Mouse (Mus musculus): Measurements from ENCODE around the gene Unc93b1. TPM values are rescaled to one million over a fixed set of nuclear protein-coding genes. Genes with fewer than 3 reads are reported as not detected.

Gene Unc93b1
- polyA plus RNA-seq, 1 experiment from 2014 or later = not detected

DNA sequence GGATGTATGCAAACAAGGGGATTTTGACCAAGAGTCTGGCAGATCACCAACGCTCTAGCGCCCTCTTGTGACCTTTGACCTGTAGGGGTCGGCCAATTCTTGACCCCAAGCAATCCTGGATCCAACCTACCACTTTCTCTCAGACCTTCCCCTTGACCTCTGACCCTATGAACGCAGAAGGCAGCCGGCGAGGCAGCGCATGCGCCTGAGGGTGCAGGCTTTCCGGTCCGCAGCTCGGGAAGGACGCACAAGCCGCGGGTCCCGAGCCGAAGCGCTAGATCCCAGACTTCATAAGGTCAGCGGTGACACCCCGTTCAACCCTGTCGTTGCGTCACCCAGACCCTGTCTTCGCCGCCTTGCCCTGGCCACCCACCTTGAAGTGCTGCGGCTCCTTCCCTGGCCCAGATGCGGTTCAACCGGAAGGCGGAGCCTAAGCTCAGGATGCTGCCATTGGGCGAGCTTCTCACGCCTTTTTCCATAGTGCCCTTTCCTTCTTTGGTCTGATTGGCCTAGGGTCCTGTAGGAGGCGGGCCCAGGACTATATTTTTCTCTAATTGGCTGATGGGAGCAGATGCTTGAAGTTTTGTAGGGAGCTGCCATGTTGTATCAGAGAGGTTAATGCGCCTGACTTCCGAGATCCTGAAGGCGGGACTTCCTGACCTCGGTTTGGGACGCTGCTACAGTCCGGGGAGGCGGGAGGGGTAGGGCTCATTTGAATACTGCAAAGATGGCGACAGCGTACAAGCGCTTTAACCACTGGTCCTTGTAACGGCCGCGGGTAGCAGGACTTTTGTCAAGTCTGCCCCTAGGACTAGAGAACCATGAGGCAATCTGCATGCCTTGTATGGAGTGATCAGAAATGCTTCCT, 22.4 kb upstream of the Unc93b1 start, which contains the start of gene Ndufs8:
Gene Ndufs8, minus strand, starts transcription at position 438 of the 868 bp plus-strand sequence.
- no peaks in the 10 kb centered on the region for H3K27me3 ChIP-seq
- ChIA-PET POLR2A (interaction anchor here (0.6 to 0.7 kb wide), 4 partner anchors 25 to 926 kb away, joined by 3 to 7 read pairs (median 4); no protein-coding TSS in a partner anchor), CTCF (interaction anchor here (1.6 kb wide), 1 partner anchor 78 kb away, joined by 3 read pairs; no protein-coding TSS in a partner anchor)
- ATAC-seq (peak; percentile 92), DNase-seq (ENCODE audit: low read depth, low spot score) (peak; percentile 90)
- in situ Hi-C loops (cut with MboI; ENCODE audit: low pct_unique_long_range_greater_than_20kb) = no loop called here
- no peak for TF ChIP-seq CTCF (IDR thresholded peaks at IDR 0.05)

DNA sequence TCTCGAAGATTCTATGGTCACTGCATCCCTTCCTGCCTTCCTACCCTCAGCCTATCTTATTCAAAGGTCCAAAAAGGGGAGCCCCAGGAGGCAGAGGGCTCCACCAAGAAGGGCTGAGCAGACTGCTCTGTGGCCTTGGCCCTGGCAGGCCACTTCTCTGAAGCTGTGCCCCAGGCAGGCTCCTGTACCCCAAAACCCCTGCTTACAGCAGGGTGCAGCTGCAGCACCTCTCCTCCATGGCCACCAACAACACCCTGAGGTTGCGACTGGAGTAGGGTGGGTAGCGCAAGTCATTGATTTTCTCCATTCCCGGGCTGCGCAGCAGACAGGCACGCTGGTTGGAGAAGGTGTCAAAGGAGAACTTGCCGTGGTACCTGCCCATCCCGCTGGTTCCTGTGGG, 21.3 kb upstream of the Unc93b1 start:
- no peak for DNase-seq (ENCODE audit: low read depth, low spot score)
- ATAC-seq = no peak
- CTCF ChIA-PET = interaction anchor here (1.6 to 3.3 kb wide), 2 partner anchors 13 to 77 kb away, joined by 3 to 13 read pairs; no protein-coding TSS in a partner anchor
- no peaks in the 10 kb centered on the region for H3K27me3 ChIP-seq
- no peak for TF ChIP-seq CTCF (IDR thresholded peaks at IDR 0.05)
- in situ Hi-C loops (cut with MboI; ENCODE audit: low pct_unique_long_range_greater_than_20kb) = no loop called here
- POLR2A ChIA-PET = interaction anchor here (0.6 kb wide), 1 partner anchor 24 kb away, joined by 3 read pairs; no protein-coding TSS in a partner anchor

DNA sequence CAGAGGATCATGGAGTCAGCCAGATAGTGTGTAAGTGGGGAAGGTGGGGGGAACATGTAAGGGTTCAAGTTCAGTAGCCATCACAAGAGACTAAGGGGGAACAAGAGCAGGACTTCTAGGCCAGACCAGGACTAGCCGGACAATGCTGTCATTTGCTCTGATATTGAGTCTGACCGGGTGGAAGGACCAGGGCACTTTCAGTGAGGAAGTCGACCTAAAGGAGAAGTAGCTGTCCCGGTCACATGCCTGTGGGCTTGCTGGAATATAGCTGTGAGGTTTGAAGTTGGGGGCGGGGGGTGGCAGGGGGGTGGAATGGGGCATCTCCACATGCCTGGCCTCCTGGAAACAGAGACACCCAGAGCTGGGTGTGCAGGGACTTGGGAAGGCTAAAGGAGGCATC, 20.5 kb upstream of the Unc93b1 start:
- H3K27me3 ChIP-seq = no peaks in the 10 kb centered on the region
- ATAC-seq = no peak
- CTCF ChIA-PET = interaction anchor here (3.3 kb wide), 1 partner anchor 12 kb away, joined by 13 read pairs; no protein-coding TSS in a partner anchor
- in situ Hi-C loops (cut with MboI; ENCODE audit: low pct_unique_long_range_greater_than_20kb) = no loop called here
- TF ChIP-seq CTCF (IDR thresholded peaks at IDR 0.05) = no peak
- POLR2A ChIA-PET = interaction anchor here (0.7 to 0.8 kb wide), 2 partner anchors 8 to 12 kb away, joined by 4 read pairs; no protein-coding TSS in a partner anchor
- no peak for DNase-seq (ENCODE audit: low read depth, low spot score)

DNA sequence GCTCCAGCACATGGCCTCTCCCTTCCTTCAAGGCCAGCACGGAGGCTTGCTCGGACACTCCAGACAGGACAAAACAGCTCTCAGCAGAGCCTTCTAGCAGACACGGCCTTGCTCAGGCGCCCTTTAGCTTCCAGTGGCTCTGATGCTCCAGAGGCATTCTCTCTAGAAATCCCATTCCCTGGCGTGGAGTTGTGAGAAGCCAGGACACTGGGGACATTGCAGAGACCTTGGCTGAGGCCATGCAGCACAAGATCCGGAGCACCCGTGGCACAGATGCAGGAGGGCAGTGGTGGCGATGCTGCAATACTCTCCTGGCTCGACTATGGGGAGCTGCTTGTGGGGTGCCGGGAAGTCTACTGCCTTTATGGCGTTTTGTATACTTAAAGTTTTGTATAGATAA, 18.3 kb upstream of the Unc93b1 start:
- no peak for TF ChIP-seq CTCF (IDR thresholded peaks at IDR 0.05)
- H3K27me3 ChIP-seq = no peaks in the 10 kb centered on the region
- DNase-seq (ENCODE audit: low read depth, low spot score) = no peak
- in situ Hi-C loops (cut with MboI; ENCODE audit: low pct_unique_long_range_greater_than_20kb) = no loop called here
- ChIA-PET CTCF (interaction anchor here (1.5 to 3.3 kb wide), 2 partner anchors 10 to 96 kb away, joined by 3 to 13 read pairs; partner anchors contain the start of gene Ndufv1), POLR2A (interaction anchor here (0.8 kb wide), 1 partner anchor 25 kb away, joined by 3 read pairs; no protein-coding TSS in a partner anchor)
- ATAC-seq = no peak

DNA sequence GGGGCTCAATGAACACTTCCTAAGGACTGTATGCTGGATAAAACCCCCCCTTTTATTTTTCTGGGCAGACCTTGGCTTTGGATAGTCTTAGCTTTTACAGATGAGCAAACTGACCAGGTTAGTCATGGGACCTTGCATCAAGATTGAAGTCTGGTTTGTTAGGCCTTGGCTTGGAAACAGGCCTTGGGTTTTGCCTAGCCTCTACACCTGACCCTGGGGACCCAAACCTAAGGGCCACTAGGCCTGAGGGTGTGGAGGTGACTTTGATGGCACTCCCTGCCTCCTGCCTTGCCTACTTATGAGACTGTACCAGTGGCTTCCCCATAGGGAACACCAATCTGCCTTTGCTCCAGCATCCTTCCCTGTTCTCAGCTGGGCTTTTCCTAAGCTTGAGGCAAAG, 15.1 kb upstream of the Unc93b1 start:
- POLR2A ChIA-PET = interaction anchor here (0.5 to 0.7 kb wide), 2 partner anchors 14 to 414 kb away, joined by 3 to 4 read pairs; no protein-coding TSS in a partner anchor
- no peak for TF ChIP-seq CTCF (IDR thresholded peaks at IDR 0.05)
- no peak for DNase-seq (ENCODE audit: low read depth, low spot score)
- CTCF ChIA-PET = interaction anchor here (0.7 to 1.4 kb wide), 4 partner anchors 25 to 93 kb away, joined by 3 to 4 read pairs (median 3); partner anchors contain the start of gene Ndufv1
- no peaks in the 10 kb centered on the region for H3K27me3 ChIP-seq
- in situ Hi-C loops (cut with MboI; ENCODE audit: low pct_unique_long_range_greater_than_20kb) = no loop called here
- no peak for ATAC-seq

DNA sequence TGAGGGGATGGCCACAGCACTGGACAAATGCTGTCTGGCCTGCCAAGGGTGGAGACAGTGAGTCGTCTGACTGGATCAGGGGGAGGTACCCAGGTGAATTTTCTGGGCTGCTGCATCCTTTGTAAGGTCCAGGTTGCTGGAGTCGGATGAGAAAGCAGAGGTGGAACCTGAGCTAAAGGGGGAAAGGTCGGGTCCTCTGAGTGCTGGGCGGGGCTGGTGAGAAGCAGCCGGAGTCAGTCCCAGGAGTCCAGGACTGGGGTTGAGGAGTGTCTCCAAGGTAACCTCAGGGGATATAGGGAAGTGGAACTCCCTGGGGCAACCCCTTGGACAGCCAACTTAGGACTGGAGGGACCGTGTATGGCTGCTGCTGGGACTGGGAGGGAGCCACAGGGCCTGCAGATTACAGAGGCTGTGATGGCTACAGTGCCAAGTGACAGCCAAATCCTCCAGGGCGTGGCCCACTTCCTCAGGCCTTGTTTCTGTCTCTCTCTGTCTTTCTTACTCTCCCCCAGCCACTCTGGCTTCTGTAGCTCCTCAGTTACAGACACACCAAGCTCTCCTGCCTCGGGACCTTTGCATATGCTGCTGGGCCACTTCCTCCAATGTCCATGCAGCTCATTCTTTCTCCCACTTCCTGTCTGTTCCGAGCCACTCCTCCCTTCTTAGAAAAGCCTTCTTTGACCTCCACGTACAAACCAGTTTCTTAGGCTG, 12.2 kb upstream of the Unc93b1 start:
- ATAC-seq = no peak
- CTCF ChIA-PET = interaction anchor here (1.1 to 1.5 kb wide), 3 partner anchors 23 to 58 kb away, joined by 3 to 4 read pairs (median 4); no protein-coding TSS in a partner anchor
- TF ChIP-seq CTCF (IDR thresholded peaks at IDR 0.05) = no peak
- in situ Hi-C loops (cut with MboI; ENCODE audit: low pct_unique_long_range_greater_than_20kb) = no loop called here
- DNase-seq (ENCODE audit: low read depth, low spot score) = no peak
- POLR2A ChIA-PET = interaction anchor here (0.6 to 0.9 kb wide), 2 partner anchors 8 to 134 kb away, joined by 4 to 5 read pairs; no protein-coding TSS in a partner anchor
- H3K27me3 ChIP-seq = no peaks in the 10 kb centered on the region

DNA sequence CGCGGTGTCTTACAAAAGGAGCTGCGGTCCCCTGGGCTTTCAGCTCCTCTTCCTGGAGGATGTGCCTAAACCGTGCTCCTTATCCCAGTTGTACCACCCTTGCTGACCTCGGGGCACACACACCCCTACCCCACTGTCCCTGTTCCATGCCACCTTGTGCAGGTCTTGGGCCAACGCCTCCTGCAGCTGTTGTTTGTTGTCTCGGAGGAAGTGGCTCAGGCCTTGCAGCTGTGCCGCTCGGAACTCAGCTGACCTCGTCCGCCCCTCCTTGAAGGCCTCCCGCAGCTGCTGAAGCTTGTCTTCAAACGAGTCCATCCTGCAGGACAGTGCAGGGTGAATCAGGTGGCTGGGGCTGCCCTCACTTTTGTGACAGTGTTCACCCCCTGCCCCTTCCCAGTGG, 11.4 kb upstream of the Unc93b1 start:
- ChIA-PET POLR2A (interaction anchor here (0.6 to 0.9 kb wide), 2 partner anchors 9 to 133 kb away, joined by 4 to 5 read pairs; no protein-coding TSS in a partner anchor), CTCF (interaction anchor here (1.1 to 1.5 kb wide), 3 partner anchors 22 to 57 kb away, joined by 3 to 4 read pairs (median 4); no protein-coding TSS in a partner anchor)
- no peak for TF ChIP-seq CTCF (IDR thresholded peaks at IDR 0.05)
- in situ Hi-C loops (cut with MboI; ENCODE audit: low pct_unique_long_range_greater_than_20kb) = no loop called here
- ATAC-seq (no peak), DNase-seq (ENCODE audit: low read depth, low spot score) (no peak)
- H3K27me3 ChIP-seq = no peaks in the 10 kb centered on the region

DNA sequence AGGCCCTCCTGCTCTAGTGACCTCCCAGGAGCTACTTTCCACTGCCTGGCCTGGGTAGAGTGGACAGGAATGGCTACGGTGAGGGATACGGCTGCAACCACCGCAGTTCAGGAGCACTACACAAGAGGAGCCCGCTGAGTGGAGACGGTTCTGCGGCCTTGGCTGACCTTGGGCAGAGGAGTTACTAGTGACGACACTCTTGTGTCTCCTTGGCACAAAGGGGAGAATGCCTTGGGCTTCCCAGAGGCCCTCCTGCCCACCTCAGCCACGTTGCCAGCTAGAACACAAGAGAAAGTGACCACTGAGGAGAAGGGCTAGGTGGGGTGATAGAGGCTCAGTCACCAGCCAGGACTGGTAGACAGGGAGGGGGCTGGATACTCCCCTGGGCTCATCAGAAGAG, 10.8 kb upstream of the Unc93b1 start:
- no peak for DNase-seq (ENCODE audit: low read depth, low spot score)
- in situ Hi-C loops (cut with MboI; ENCODE audit: low pct_unique_long_range_greater_than_20kb) = no loop called here
- no peak for ATAC-seq
- ChIA-PET CTCF (interaction anchor here (1.5 kb wide), 1 partner anchor 56 kb away, joined by 4 read pairs; no protein-coding TSS in a partner anchor), POLR2A (interaction anchor here (0.6 kb wide), 1 partner anchor 37 kb away, joined by 3 read pairs; no protein-coding TSS in a partner anchor)
- no peaks in the 10 kb centered on the region for H3K27me3 ChIP-seq
- no peak for TF ChIP-seq CTCF (IDR thresholded peaks at IDR 0.05)

DNA sequence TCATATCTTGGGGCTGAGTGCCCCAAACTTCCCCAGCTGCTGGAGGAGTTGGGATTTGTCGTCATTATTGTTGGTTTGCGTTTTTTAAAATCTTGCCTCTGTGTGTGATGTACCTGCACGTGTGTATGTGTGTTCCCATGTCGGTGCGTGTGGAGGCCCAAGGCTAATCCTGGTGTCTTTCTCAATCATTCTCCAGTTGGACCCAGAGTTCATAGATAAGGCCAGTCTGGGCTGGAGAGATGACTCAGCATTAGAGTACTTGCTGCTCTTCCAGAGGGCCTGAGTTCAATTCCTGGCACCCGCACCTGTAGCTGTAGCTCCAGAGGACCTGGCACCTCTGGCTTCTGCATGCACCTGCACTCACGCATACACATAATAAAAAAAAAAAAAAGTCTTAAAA, 10.1 kb upstream of the Unc93b1 start:
- in situ Hi-C loops (cut with MboI; ENCODE audit: low pct_unique_long_range_greater_than_20kb) = no loop called here
- DNase-seq (ENCODE audit: low read depth, low spot score) (no peak), ATAC-seq (no peak)
- TF ChIP-seq CTCF (IDR thresholded peaks at IDR 0.05) = no peak
- POLR2A ChIA-PET = no interaction called here
- CTCF ChIA-PET = no interaction called here
- no peaks in the 10 kb centered on the region for H3K27me3 ChIP-seq

DNA sequence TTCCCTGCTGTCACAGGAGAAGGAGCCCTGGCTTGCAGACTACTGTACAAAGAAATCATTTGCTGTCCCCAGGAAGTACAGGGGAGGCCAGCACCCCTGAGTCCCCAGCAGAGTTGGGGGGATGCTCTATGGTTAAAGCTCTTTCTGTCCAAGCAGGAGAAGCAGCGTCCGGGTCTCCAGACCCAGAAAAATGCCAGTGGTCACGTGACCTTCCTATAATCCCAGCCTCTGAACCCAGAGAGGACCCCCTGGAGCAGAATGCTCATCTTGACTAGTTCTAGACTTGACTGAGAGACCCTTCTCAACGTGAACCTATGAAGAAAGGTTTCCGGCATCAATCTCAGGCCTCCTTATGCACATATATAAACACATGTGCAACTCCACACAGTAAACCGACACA, 9.1 kb upstream of the Unc93b1 start:
- H3K27me3 ChIP-seq = no peaks in the 10 kb centered on the region
- POLR2A ChIA-PET = interaction anchor here (1.4 kb wide), 1 partner anchor 11 kb away, joined by 4 read pairs; no protein-coding TSS in a partner anchor
- DNase-seq (ENCODE audit: low read depth, low spot score) (no peak), ATAC-seq (no peak)
- CTCF ChIA-PET = interaction anchor here (0.7 to 2.5 kb wide), 7 partner anchors 10 to 55 kb away, joined by 3 to 13 read pairs (median 3); partner anchors contain the start of gene Tcirg1
- in situ Hi-C loops (cut with MboI; ENCODE audit: low pct_unique_long_range_greater_than_20kb) = no loop called here
- TF ChIP-seq CTCF (IDR thresholded peaks at IDR 0.05) = no peak

Measured in Patski (cell line).